Mouse (Mus musculus) heart, postnatal 0 days (tissue): ENCODE results near the gene Dnaaf3.

Experiments used
- CTCF ChIP-seq: IDR thresholded peaks from 2 replicates; pipeline ENCODE4 v1.5.1; 2016; ENCODE audit warnings: antibody characterized with exemption, control low read depth, low read depth
- EP300 ChIP-seq: IDR thresholded peaks from 2 replicates; pipeline ENCODE4 v1.6.1; 2016; ENCODE audit warnings: antibody characterized with exemption, low read depth

GRCm38 (mm10) chr7:4546591-4547131, 14.4 kb upstream of the Dnaaf3 start:
- TF ChIP-seq EP300 (no peak), CTCF (no peak)
